Mouse (Mus musculus) ovary, adult 10 weeks (tissue): ENCODE measurements around the gene Gm29666. TPM values are rescaled to one million over a fixed set of nuclear protein-coding genes. Genes with fewer than 3 reads are reported as not detected.

ENCODE experiments used
- polyA plus RNA-seq: library from polyadenylated mRNA; stranded (reverse); fragments of 350-450 nt; fragmentation: Illumina TruSeq; extraction: RNeasy Lipid Tissue Mini Kit (QIAGEN cat#74804); gene quantifications from one replicate; pipeline ENCODE4 v1.2.3, GENCODE M21; 2014

The Gm29666 gene
- 0.31 TPM for polyA plus RNA-seq

DNA sequence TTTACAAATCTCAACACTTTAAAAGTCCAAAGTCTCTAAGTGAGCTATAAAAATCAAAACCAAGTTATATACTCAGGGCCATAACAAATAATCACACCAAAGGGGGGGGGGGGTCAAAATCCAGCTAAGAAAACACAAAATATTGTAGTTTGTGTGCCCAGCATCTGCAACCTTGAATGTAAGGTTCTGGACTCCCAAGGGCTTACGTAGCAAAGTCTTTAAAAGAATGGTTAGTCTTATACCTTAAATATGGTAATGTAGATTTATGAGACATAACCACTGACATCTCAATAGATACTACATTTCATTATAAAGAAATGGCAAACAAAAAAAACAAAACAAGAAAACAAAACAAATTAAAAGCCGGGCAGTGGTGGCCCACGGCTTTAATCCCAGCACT, at the start of gene Gm29666:
Gene Gm29666 (minus strand): TSS at position 101 of the 400 bp plus-strand sequence.

GRCm38 (mm10) chr15:84922884-84923507, 3.2 kb upstream of the Gm29666 start, which contains the start of gene Nup50:
Gene Nup50, plus strand, starts transcription at chr15:84923411.

Other genes with a start within 250 kb of the Gm29666 start
- gene Arhgap8, start 200.0 kb downstream of the Gm29666 start, polyA plus RNA-seq, result not detected
- gene Phf21b, start 64.0 kb downstream of the Gm29666 start, polyA plus RNA-seq, result not detected
- gene Nup50, start 3.4 kb upstream of the Gm29666 start, polyA plus RNA-seq, result 21.8 TPM
- gene 5031439G07Rik, start 68.5 kb upstream of the Gm29666 start, polyA plus RNA-seq, result 26.6 TPM
- not detected for gene Upk3a, start 97.1 kb upstream of the Gm29666 start, polyA plus RNA-seq
- 62.2 TPM for gene Fam118a, start 108.9 kb upstream of the Gm29666 start, polyA plus RNA-seq
- 6.0 TPM for gene Smc1b, start 211.9 kb upstream of the Gm29666 start, polyA plus RNA-seq
- not detected for gene Ribc2, start 212.0 kb upstream of the Gm29666 start, polyA plus RNA-seq